Mouse (Mus musculus) G1E (cell line): ENCODE measurements around the gene Ush1c. TPM values are rescaled to one million over a fixed set of nuclear protein-coding genes. Genes with fewer than 3 reads are reported as not detected.

Experiments used
- ATAC-seq: 2 replicates; pipeline ENCODE4 v1.8.0; 2016; ENCODE audit warnings: mild to moderate bottlenecking; ENCODE audit not compliant: insufficient number of reproducible peaks, poor library complexity, low FRiP score, severe bottlenecking; ENCODE audit errors: extremely low read depth
- DNase-seq: peaks from one replicate; pipeline ENCODE4 v3.0.0; 2012; ENCODE audit warnings: low spot score
- H3K27me3 ChIP-seq: 2 replicates; pipeline ENCODE4 v1.6.1; 2012; ENCODE audit warnings: mild to moderate bottlenecking, low read length, inconsistent platforms; ENCODE audit not compliant: insufficient read depth
- H3K36me3 ChIP-seq: replicated peaks from 2 replicates; pipeline ENCODE3; 2012; ENCODE audit warnings: mild to moderate bottlenecking, inconsistent platforms
- H3K4me1 ChIP-seq: 2 replicates; pipeline ENCODE4 v1.6.1; 2012; ENCODE audit warnings: low read depth, low read length, inconsistent platforms, mixed read lengths; ENCODE audit not compliant: insufficient read depth
- H3K4me3 ChIP-seq: 2 replicates; pipeline ENCODE4 v1.5.1; 2012; ENCODE audit warnings: low read depth, mild to moderate bottlenecking, inconsistent platforms, low read length, moderate library complexity, mixed read lengths
- H3K9me3 ChIP-seq: replicated peaks from 2 replicates; pipeline ENCODE4 v1.6.1; 2012; ENCODE audit warnings: inconsistent platforms
- CTCF ChIP-seq: IDR thresholded peaks from 2 replicates; pipeline ENCODE4 v1.5.1; 2012; ENCODE audit warnings: low read depth, low read length, inconsistent platforms, mixed read lengths
- GATA1 ChIP-seq: IDR thresholded peaks from 2 replicates; pipeline ENCODE4 v1.6.1; 2012; ENCODE audit warnings: borderline replicate concordance, low read length, inconsistent platforms, mixed read lengths
- GATA2 ChIP-seq: IDR thresholded peaks from 2 replicates; pipeline ENCODE4 v1.6.1; 2012; ENCODE audit warnings: low read depth, low read length, inconsistent platforms, borderline replicate concordance
- POLR2AphosphoS5 ChIP-seq: IDR thresholded peaks from 2 replicates; pipeline ENCODE4 v1.6.1; 2012; ENCODE audit warnings: low read depth, low read length, inconsistent platforms; ENCODE audit not compliant: insufficient replicate concordance
- TAL1 ChIP-seq: conservative IDR thresholded peaks from 2 replicates; pipeline ENCODE4 v1.6.1; 2012; ENCODE audit warnings: low read depth, low read length, inconsistent platforms, mixed read lengths
- polyA plus RNA-seq: library from polyadenylated mRNA; stranded (reverse); fragments of >175 nt; gene quantifications from 2 replicates; pipeline ENCODE4 v1.2.3, GENCODE M21; 2012
- total RNA-seq, 2 experiments: library from RNA; stranded (forward) in 1 of 2; stranded (reverse) in 1 of 2; fragments of 200-1000 nt in 1 of 2; fragments of >200 nt in 1 of 2; fragmentation: Nextera tagmentation in 1 of 2; gene quantifications; 2 replicates each; pipeline ENCODE4 v1.2.3; 2014 to 2017

Gene Ush1c
- total and polyA plus RNA-seq, 3 experiments: not detected

DNA sequence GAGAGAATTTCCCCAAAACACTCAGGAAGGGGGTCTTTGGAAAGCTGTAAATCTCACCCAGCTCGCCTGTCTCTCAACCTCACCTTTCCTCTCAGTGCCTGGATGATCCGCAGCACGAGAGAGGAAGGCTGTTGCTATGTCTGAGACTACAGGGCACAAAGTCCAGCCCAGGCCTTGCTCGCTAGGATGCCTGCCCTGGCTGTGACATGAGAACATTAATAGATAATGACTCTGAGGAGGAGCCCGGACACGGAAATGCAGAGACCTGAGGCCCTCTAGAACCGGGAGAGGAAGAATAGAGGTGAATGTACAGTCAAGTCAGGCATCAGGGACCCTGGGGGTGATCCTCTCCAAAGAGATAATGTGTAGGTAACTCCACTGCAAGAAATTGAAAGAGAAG, 1.1 kb downstream of the Ush1c start:
- ATAC-seq: no peak
- Histone ChIP-seq H3K27me3 (peaks cover 10% of the 10 kb centered on the region), H3K36me3 (no peaks in the 10 kb centered on the region), H3K9me3 (no peaks in the 10 kb centered on the region), H3K4me1 (no peaks in the 10 kb centered on the region), H3K4me3 (no peak overlapping the region)
- TF ChIP-seq GATA2 (no peak), TAL1 (no peak), POLR2AphosphoS5 (no peak), CTCF (no peak), GATA1 (no peak)
- no peak for DNase-seq

GRCm38 (mm10) chr7:46236363-46236762, 1.9 kb downstream of the Ush1c start:
- no peak for TF ChIP-seq GATA1
- no peak for ATAC-seq
- peaks cover 10% of the 10 kb centered on the region for H3K27me3 ChIP-seq

GRCm38 (mm10) chr7:46235948-46236347, 2.4 kb downstream of the Ush1c start:
- DNase-seq (no peak), ATAC-seq (no peak)
- no peaks in the 10 kb centered on the region for H3K4me1 ChIP-seq
- no peaks in the 10 kb centered on the region for H3K9me3 ChIP-seq
- no peak overlapping the region for H3K4me3 ChIP-seq
- no peaks in the 10 kb centered on the region for H3K36me3 ChIP-seq
- TF ChIP-seq POLR2AphosphoS5 (no peak), TAL1 (no peak), GATA1 (no peak), CTCF (no peak), GATA2 (no peak)
- H3K27me3 ChIP-seq: peaks cover 10% of the 10 kb centered on the region

More at GRCm38 (mm10) chr7:46236363-46236762, 1.9 kb downstream of the Ush1c start:
- no peaks in the 10 kb centered on the region for H3K9me3 ChIP-seq
- DNase-seq: no peak
- no peaks in the 10 kb centered on the region for H3K4me1 ChIP-seq
- H3K36me3 ChIP-seq: no peaks in the 10 kb centered on the region
- H3K4me3 ChIP-seq: no peak overlapping the region

- no peak for ATAC-seq
- H3K36me3 ChIP-seq: no peaks in the 10 kb centered on the region
- H3K4me3 ChIP-seq: no peak overlapping the region
- no peaks in the 10 kb centered on the region for H3K4me1 ChIP-seq
- TF ChIP-seq TAL1: no peak
- no peak for TF ChIP-seq GATA2
- no peak for TF ChIP-seq GATA1
- TF ChIP-seq CTCF: no peak
- TF ChIP-seq POLR2AphosphoS5: no peak
- H3K9me3 ChIP-seq: no peaks in the 10 kb centered on the region
- H3K27me3 ChIP-seq: peaks cover 6% of the 10 kb centered on the region; the same call in 1 of the 2 replicates
- no peak for DNase-seq
Measured at GRCm38 (mm10) chr7:46226936-46227335, 11.4 kb downstream of the Ush1c start.

- peak; percentile 62; the same call in 1 of the 2 replicates for TF ChIP-seq CTCF
- no peak for TF ChIP-seq GATA1
- TF ChIP-seq GATA2: no peak
- H3K9me3 ChIP-seq: no peaks in the 10 kb centered on the region
- peaks cover 10% of the 10 kb centered on the region; the same call in 1 of the 2 replicates for H3K27me3 ChIP-seq
- no peak overlapping the region for H3K4me3 ChIP-seq
- H3K4me1 ChIP-seq: no peaks in the 10 kb centered on the region
- ATAC-seq (no peak), DNase-seq (peak; percentile 37)
- H3K36me3 ChIP-seq: no peaks in the 10 kb centered on the region
Measured at GRCm38 (mm10) chr7:46226253-46226652, 12.1 kb downstream of the Ush1c start.

GRCm38 (mm10) chr7:46220591-46221129, 17.6 kb downstream of the Ush1c start:
- Histone ChIP-seq H3K36me3 (no peaks in the 10 kb centered on the region), H3K27me3 (peaks cover 12% of the 10 kb centered on the region; the same call in 1 of the 2 replicates), H3K9me3 (no peaks in the 10 kb centered on the region), H3K4me1 (peaks cover 3% of the 10 kb centered on the region; the same call in 1 of the 2 replicates), H3K4me3 (no peak overlapping the region)
- no peak for TF ChIP-seq POLR2AphosphoS5
- TF ChIP-seq TAL1: no peak
- TF ChIP-seq GATA1: no peak
- no peak for TF ChIP-seq GATA2
- TF ChIP-seq CTCF: no peak
- DNase-seq (no peak), ATAC-seq (no peak)

- Histone ChIP-seq H3K36me3 (no peaks in the 10 kb centered on the region), H3K9me3 (no peaks in the 10 kb centered on the region), H3K4me3 (no peak overlapping the region), H3K27me3 (peaks cover 10% of the 10 kb centered on the region; the same call in 1 of the 2 replicates), H3K4me1 (peaks cover 3% of the 10 kb centered on the region; the same call in 1 of the 2 replicates)
- DNase-seq: no peak
- no peak for ATAC-seq
- TF ChIP-seq GATA1 (no peak), POLR2AphosphoS5 (no peak), CTCF (no peak), GATA2 (no peak), TAL1 (no peak)
Measured at GRCm38 (mm10) chr7:46218415-46218814, 19.9 kb downstream of the Ush1c start.
